Mouse (Mus musculus): ENCODE measurements around the gene Cdk2ap1.
A peak's percentile ranks its signal among the peaks of the same experiment; 100 is the strongest.

Cdk2ap1 gene

GRCm38 (mm10) chr5:124351604-124352003 lies 11.3 kb downstream of the Cdk2ap1 start:
- no peak for DNase-seq (ENCODE audit: low read depth, low spot score)

- peak; percentile 90 for DNase-seq (ENCODE audit: low read depth, low spot score)
Measured at GRCm38 (mm10) chr5:124351111-124351560, 11.7 kb downstream of the Cdk2ap1 start.

- DNase-seq (ENCODE audit: low read depth, low spot score) = peak; percentile 32
Measured at GRCm38 (mm10) chr5:124350350-124350749, 12.5 kb downstream of the Cdk2ap1 start.

- DNase-seq (ENCODE audit: low read depth, low spot score) = no peak
Measured at GRCm38 (mm10) chr5:124349196-124349595, 13.7 kb downstream of the Cdk2ap1 start.

GRCm38 (mm10) chr5:124342897-124343296 lies 20.0 kb downstream of the Cdk2ap1 start:
- DNase-seq (ENCODE audit: low read depth, low spot score) = no peak

GRCm38 (mm10) chr5:124341753-124342339 lies 21.0 kb downstream of the Cdk2ap1 start:
- peak; percentile 87 for DNase-seq (ENCODE audit: low read depth, low spot score)

- DNase-seq (ENCODE audit: low read depth, low spot score) = no peak
Measured at GRCm38 (mm10) chr5:124338791-124339190, 24.1 kb downstream of the Cdk2ap1 start.

GRCm38 (mm10) chr5:124337909-124338308 lies 25.0 kb downstream of the Cdk2ap1 start:
- no peak for DNase-seq (ENCODE audit: low read depth, low spot score)

GRCm38 (mm10) chr5:124337103-124337502 lies 25.8 kb downstream of the Cdk2ap1 start:
- no peak for DNase-seq (ENCODE audit: low read depth, low spot score)

GRCm38 (mm10) chr5:124334392-124334791 lies 28.5 kb downstream of the Cdk2ap1 start:
- DNase-seq (ENCODE audit: low read depth, low spot score) = no peak

GRCm38 (mm10) chr5:124330086-124330485 lies 32.8 kb downstream of the Cdk2ap1 start:
- DNase-seq (ENCODE audit: low read depth, low spot score) = no peak

GRCm38 (mm10) chr5:124327510-124328364 lies 35.1 kb downstream of the Cdk2ap1 start, which contains the start of the genes Mphosph9 and 2810006K23Rik:
Mphosph9 (minus strand) TSS chr5:124327972.
2810006K23Rik (plus strand) TSS chr5:124328089.
- DNase-seq (ENCODE audit: low read depth, low spot score) = peak; percentile 99

GRCm38 (mm10) chr5:124326829-124327228 lies 36.1 kb downstream of the Cdk2ap1 start:
- peak; percentile 36 for DNase-seq (ENCODE audit: low read depth, low spot score)

- DNase-seq (ENCODE audit: low read depth, low spot score) = no peak
Measured at GRCm38 (mm10) chr5:124317648-124318047, 45.2 kb downstream of the Cdk2ap1 start.

GRCm38 (mm10) chr5:124315941-124316340 lies 46.9 kb downstream of the Cdk2ap1 start:
- no peak for DNase-seq (ENCODE audit: low read depth, low spot score)

GRCm38 (mm10) chr5:124315498-124315897 lies 47.4 kb downstream of the Cdk2ap1 start:
- no peak for DNase-seq (ENCODE audit: low read depth, low spot score)

- DNase-seq (ENCODE audit: low read depth, low spot score) = peak; percentile 53
Measured at GRCm38 (mm10) chr5:124310091-124310490, 52.8 kb downstream of the Cdk2ap1 start.

GRCm38 (mm10) chr5:124309155-124309554 lies 53.7 kb downstream of the Cdk2ap1 start:
- no peak for DNase-seq (ENCODE audit: low read depth, low spot score)

- peak; percentile 90 for DNase-seq (ENCODE audit: low read depth, low spot score)
Measured at GRCm38 (mm10) chr5:124302853-124303252, 60.0 kb downstream of the Cdk2ap1 start.

- DNase-seq (ENCODE audit: low read depth, low spot score) = no peak
Measured at GRCm38 (mm10) chr5:124300132-124300531, 62.8 kb downstream of the Cdk2ap1 start.

GRCm38 (mm10) chr5:124299307-124299706 lies 63.6 kb downstream of the Cdk2ap1 start:
- peak; percentile 37 for DNase-seq (ENCODE audit: low read depth, low spot score)

GRCm38 (mm10) chr5:124296475-124296874 lies 66.4 kb downstream of the Cdk2ap1 start:
- no peak for DNase-seq (ENCODE audit: low read depth, low spot score)

Measured in 3T3-L1 (cell line).